Mouse (Mus musculus) kidney, adult 2 months (tissue): Measurements from ENCODE around the gene Itga11. TPM values are rescaled to one million over a fixed set of nuclear protein-coding genes. Genes with fewer than 3 reads are reported as not detected.
A peak's percentile ranks its signal among the peaks of the same experiment; 100 is the strongest.
"Not testable (repeated sequence)": the region's sequence is repeated elsewhere in the genome, so short reads cannot be mapped to it uniquely, and the experiment has no call there.

ENCODE experiments used
- DNase-seq: peaks from one replicate; pipeline ENCODE4 v3.0.0; 2021
- H3K27ac ChIP-seq: fragments of 200-500 bp; 2 replicates; pipeline ENCODE4 v1.5.1; 2012; ENCODE audit warnings: low read depth, low read length, control low read depth, inconsistent platforms; ENCODE audit not compliant: insufficient read depth
- H3K27me3 ChIP-seq: fragments of 200-500 bp; replicated peaks from 2 replicates; pipeline ENCODE4 v1.6.1; 2012; ENCODE audit warnings: mild to moderate bottlenecking, moderate library complexity, low read length, inconsistent platforms; ENCODE audit not compliant: control insufficient read depth, insufficient read depth
- H3K36me3 ChIP-seq: fragments of 200-500 bp; 2 replicates; pipeline ENCODE4 v1.6.1; 2012; ENCODE audit warnings: mild to moderate bottlenecking, moderate library complexity, low read length, inconsistent platforms; ENCODE audit not compliant: control insufficient read depth, insufficient read depth
- H3K4me1 ChIP-seq: fragments of 200-500 bp; 2 replicates; pipeline ENCODE4 v1.6.1; 2011; ENCODE audit warnings: low read length; ENCODE audit not compliant: control insufficient read depth, insufficient read depth
- H3K4me3 ChIP-seq: fragments of 200-500 bp; 2 replicates; pipeline ENCODE4 v1.5.1; 2011; ENCODE audit warnings: mild to moderate bottlenecking, low read depth, low read length, control low read depth; ENCODE audit not compliant: insufficient read depth
- CTCF ChIP-seq: fragments of 200-500 bp; conservative IDR thresholded peaks from 2 replicates; pipeline ENCODE4 v1.5.1; 2011; ENCODE audit warnings: low read depth, mild to moderate bottlenecking, control low read depth, low read length, moderate library complexity, mixed read lengths; ENCODE audit not compliant: insufficient read depth, insufficient read length
- POLR2A ChIP-seq: fragments of 200-500 bp; IDR thresholded peaks from one replicate; pipeline ENCODE4 v1.6.1; 2011; ENCODE audit warnings: low read depth, low read length, control low read depth
- WGBS: fragments of 180-500 bp; shearing (Covaris S2); methylation state at CpG from one replicate; pipeline ENCODE4 v1.1.7; 2018; 5-methylcytosine and 5-hydroxymethylcytosine counted together
- polyA plus RNA-seq: library from polyadenylated mRNA; depleted of rRNA; stranded (reverse); fragments of >200 nt; gene quantifications from 2 replicates; pipeline ENCODE4 v1.2.3, GENCODE M21; 2012

The Itga11 gene
- polyA plus RNA-seq, 1 experiment = 0.41 TPM

DNA sequence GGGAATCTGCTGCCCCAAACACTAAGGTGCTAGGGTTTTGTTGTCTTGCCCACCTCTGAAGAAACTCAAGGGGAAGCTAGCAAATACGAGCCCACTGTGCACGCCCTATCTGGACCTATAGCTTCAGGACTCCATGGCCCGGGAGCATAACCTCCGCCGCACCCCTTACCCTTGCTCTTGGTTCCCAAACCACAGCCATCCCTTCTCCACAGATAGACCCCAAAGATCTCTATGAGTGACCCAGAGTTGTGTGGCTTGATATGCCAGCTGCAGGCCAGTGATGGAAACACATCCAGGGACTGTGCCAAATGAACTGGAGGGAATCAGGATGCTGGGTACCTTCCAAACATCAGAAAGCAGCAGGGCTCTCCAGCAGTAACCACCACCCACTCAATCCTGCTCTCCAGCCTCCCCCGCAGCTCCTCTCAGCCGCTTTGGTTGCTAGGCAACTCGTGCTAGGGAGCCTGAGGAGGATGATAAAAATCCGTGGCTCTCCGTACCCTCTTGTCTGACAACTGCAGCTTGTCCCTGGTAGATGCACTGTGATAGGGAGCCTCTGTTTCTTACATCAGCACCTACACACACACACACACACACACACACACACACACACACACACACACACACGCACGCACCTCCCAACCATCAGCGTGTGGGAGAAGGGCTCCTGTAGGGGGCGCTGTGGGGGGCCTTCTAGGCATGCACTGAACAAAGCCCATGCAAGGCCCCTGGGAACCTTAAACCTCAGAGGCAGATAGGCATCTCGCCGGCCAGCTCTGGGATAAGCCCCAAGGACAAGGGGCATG, 105.6 kb downstream of the Itga11 start:
- no peaks in the 10 kb centered on the region for H3K36me3 ChIP-seq
- H3K4me3 ChIP-seq = no peak overlapping the region
- WGBS = 46% methylated on average over 16 of the region's 16 CpGs
- no peak overlapping the region for H3K27ac ChIP-seq
- TF ChIP-seq CTCF (no peak), POLR2A (no peak)
- DNase-seq = no peak
- no peaks in the 10 kb centered on the region for H3K4me1 ChIP-seq
- no peaks in the 10 kb centered on the region for H3K27me3 ChIP-seq

DNA sequence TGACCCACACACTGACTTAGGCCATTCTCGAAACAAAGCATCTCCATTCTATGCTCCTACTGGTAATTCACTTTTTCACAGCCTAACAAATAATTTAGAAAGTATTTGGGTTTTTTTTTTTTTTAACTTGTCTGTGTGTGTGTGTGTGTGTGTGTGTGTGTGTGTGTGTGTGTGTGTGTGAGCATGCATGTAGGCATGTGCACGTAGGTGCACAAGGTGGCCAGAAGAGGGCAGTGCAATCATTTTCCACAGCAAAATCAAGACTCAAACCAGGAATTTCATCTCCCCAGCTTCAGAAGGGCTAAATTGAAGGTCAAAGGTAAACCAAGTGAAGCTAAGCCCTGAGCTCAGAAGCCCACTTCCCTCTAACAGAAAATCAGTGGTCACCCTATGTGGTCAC, 106.6 kb downstream of the Itga11 start:
- Histone ChIP-seq H3K27ac (no peak overlapping the region), H3K4me1 (no peaks in the 10 kb centered on the region), H3K27me3 (no peaks in the 10 kb centered on the region), H3K4me3 (no peak overlapping the region), H3K36me3 (no peaks in the 10 kb centered on the region)
- TF ChIP-seq POLR2A (no peak), CTCF (peak; percentile 28; the same call in 1 of the 2 replicates)
- DNase-seq = no peak
- 95% methylated on average over 2 of the region's 2 CpGs for WGBS

DNA sequence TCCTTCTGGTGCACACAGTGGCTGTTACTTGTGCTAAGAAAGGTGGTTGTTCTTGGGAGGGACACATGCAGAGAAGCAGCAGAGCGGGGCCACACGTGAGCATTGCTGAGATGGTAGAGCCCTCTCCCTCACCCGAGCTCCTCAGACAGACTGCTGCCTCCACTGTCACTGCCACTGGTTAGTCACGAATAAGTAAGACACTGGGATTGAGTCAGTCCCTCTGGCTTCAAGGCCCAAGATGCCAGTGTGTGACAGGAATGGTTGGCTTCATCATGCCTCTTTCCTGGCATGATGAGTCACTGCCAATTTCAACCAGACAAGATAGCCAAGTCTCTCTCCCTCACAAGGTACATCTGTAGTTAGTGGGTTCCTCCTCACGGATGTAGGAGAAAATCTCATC, 109.1 kb downstream of the Itga11 start:
- H3K27ac ChIP-seq = no peak overlapping the region

DNA sequence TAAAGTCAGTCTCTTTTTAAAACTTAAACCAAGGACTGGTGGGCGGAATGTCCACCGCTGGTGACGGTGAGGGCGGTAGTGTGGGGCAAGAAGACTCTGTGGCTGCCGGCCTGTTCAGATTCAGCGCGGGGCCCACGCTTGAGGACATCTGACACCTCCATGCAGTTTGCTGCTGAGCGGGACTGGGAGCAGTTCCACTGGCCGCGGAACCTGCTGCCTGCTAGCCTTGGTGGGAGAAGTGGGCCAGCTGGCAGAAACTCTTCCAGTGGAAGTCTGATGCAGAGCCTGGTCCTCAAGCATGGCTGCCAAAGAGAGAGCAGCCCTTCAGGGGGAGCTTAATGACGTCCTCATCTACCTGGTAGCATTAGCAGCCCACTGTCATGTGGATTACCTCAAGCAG, 112.2 kb downstream of the Itga11 start:
- Histone ChIP-seq H3K4me1 (no peaks in the 10 kb centered on the region), H3K36me3 (no peaks in the 10 kb centered on the region), H3K4me3 (no peak overlapping the region), H3K27ac (no peak overlapping the region), H3K27me3 (no peaks in the 10 kb centered on the region)
- TF ChIP-seq POLR2A (no peak), CTCF (no peak)
- DNase-seq = no peak
- WGBS = 91% methylated on average over 12 of the region's 12 CpGs

More for the DNA sequence above, 109.1 kb downstream of the Itga11 start:
- DNase-seq = no peak
- Histone ChIP-seq H3K4me1 (no peaks in the 10 kb centered on the region), H3K27me3 (no peaks in the 10 kb centered on the region), H3K4me3 (no peak overlapping the region), H3K36me3 (no peaks in the 10 kb centered on the region)
- TF ChIP-seq CTCF (no peak), POLR2A (no peak)
- 83% methylated on average over 5 of the region's 5 CpGs for WGBS

DNA sequence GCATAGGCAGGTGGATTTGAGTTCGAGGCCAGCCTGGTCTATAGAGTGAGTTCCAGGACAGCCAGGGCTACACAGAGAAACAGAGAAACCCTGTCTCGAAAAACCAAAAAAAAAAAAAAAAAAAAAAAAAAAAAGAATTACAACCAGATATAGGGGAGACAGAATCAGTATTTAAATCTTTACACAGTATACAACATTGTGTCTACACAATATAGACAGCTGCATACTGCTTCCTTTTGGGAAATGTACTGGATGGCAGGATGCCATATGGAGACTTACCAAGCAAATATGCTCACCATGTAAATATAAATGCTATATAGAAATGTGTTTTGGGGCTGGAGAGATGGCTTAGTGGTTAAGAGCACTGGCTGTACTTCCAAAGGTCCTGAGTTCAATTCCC, 121.6 kb downstream of the Itga11 start:
- 94% methylated on average over 2 of the region's 2 CpGs for WGBS
- H3K4me3 ChIP-seq, DNase-seq, H3K4me1 ChIP-seq, H3K36me3 ChIP-seq, H3K27me3 ChIP-seq, H3K27ac ChIP-seq: not testable (repeated sequence)

DNA sequence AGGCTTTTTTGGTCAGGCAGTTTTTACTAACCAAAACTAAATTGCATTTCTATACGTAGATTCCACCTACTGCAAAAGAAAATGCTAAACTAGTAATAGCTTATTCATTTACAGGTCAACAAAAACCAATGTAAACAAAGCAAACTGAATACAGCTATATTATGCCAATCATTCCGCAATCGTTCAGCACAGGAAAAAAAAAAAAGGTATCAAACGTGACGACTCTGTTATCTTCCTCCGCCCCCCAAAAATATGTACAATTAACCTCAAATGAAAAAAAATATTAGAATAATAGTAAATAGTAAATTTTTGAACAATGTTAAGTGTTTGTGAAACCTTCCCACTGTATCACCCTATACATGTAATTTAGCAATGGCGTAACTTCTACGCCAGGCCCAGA, 132.5 kb downstream of the Itga11 start:
- TF ChIP-seq CTCF = no peak
- no peak for TF ChIP-seq POLR2A
- peaks cover 20% of the 10 kb centered on the region for H3K4me1 ChIP-seq
- no peaks in the 10 kb centered on the region for H3K36me3 ChIP-seq
- H3K27ac ChIP-seq = no peak overlapping the region
- no peak for DNase-seq
- no peaks in the 10 kb centered on the region for H3K27me3 ChIP-seq
- H3K4me3 ChIP-seq = peak overlapping the region; percentile 99
- 22% methylated on average over 8 of the region's 8 CpGs for WGBS

DNA sequence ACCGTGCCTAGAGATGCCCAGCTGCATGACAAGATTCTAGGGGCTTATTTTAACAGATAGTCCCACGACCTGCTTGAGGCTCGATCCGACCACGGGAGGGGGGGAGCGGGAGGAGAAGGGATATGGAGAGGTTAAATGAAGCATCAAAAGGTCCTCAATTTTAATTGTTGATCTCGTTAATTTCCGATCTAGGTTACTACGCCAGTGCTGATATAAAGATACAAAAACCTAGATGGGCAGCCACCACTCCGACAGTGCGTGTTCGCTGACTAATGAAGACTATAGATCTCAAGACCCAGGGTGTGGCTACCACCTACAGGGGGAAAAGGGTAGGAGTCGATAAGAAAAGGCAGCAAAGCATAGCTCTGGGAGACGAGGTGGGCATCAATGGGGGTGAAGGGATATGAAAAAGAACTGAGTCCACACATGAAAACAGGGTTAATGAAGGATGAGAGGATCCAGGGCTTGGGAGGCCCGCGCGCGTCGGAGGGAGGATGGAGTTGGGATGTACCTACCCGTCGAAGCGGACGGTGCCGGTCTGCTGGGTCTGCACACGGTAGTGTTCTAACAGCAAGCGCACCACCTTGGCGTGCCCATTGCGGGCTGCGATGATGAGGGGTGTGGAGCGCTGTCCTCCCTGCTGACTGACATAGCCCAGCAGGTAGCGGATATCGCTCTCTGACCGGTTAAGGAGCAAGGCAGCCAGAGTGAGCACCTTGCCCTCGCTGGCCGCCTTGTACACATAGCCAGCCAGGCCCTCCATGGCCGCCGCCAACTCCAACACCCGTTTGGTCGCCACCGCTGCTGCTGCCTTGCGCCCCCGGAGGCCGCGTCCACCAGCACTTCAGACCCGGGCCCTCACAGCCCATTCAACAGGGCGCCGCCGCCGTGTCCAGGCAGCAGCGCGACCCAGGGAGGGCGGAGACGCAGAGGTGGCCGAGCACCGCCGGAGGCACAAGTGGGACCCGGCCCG, 133.2 kb downstream of the Itga11 start:
- Histone ChIP-seq H3K4me1 (peaks cover 20% of the 10 kb centered on the region), H3K27ac (peak overlapping the region; percentile 96), H3K36me3 (no peaks in the 10 kb centered on the region), H3K27me3 (no peaks in the 10 kb centered on the region), H3K4me3 (peak overlapping the region; percentile 99)
- under 1% methylated on average over 58 of the region's 58 CpGs for WGBS
- TF ChIP-seq CTCF = 0 out of 2 replicates have a peak, but pooled peaks have one; percentile 3
- TF ChIP-seq POLR2A = no peak
- peak; percentile 7 for DNase-seq
